Mouse (Mus musculus): ENCODE measurements around the gene Chst8.

DNA sequence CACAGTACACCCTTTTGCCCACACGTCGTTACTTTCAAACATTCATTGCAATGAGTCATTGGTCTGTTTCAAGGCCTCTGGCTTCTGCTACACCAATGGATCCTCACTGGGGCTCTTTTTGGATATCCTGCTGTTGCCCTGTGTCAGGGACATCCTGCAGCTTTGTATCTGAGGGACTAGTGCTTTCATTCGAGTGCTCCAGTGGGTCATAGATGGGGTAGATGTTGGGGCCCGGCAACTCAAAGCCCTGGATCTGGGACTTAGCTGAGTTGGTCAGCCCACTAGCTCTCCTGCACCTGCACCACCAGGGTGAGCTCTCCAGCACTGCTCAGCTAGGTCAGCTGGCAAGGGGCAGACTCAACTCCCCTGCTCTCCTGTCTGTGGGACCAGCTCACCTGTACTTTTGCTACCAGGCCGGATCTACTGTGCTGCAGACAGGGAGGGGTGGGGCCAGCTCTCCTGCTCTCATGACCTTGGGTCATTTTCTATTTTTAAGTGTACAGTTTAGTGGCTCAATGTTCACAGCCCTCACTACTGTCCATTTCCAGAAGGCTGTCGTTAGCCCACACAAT lies 42.4 kb upstream of the Chst8 start:
- TF ChIP-seq CTCF (IDR thresholded peaks at IDR 0.05; ENCODE audit: low read depth), result 0 out of 2 replicates have a peak, but pooled peaks have one; percentile 5
- TF ChIP-seq EP300 (optimal IDR thresholded peaks at IDR 0.05), result no peak

Measured in stomach, postnatal 0 days (tissue).